Mouse (Mus musculus) CD4-positive, CD25-positive, alpha-beta regulatory T cell (primary cell): ENCODE data around the gene Plod1. TPM values are rescaled to one million over a fixed set of nuclear protein-coding genes. Genes with fewer than 3 reads are reported as not detected.

ENCODE experiments used
- polyA plus RNA-seq: library from polyadenylated mRNA; unstranded; fragments of 100-300 nt; shearing (Covaris generic); gene quantifications from one replicate; pipeline ENCODE4 v1.2.1, GENCODE M21; 2017

Gene Plod1
- 10.4 TPM for polyA plus RNA-seq

GRCm38 (mm10) chr4:147936331-147936954, at the start of gene Plod1:
Gene Plod1, minus strand, starts transcription at chr4:147936767.

GRCm38 (mm10) chr4:147985205-147986132, 48.9 kb upstream of the Plod1 start, which contains the start of gene Nppb:
Gene Nppb, plus strand, starts transcription at chr4:147985788.

DNA sequence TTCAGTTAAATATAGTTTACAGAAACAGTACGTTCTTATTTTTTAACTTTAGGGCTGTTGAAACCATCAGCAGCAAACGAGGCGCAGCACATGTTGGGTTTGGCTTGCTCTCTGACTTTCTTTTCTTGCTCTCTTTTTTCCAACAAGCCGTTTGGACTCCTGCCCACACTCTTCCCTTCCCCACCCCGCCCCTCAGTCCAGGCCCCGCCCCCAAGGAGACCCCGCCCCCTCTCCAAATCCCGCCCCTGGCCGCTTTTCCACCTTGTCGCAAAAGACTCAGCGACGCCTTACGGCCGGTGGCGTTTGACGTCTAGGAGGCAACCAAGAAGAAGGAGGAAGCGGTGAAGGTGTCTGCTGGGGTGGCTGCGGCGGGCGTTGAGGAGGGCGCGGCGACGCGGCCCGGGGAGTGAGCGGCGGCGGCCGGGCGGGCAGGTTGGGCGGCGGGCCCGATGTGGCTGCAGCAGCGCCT, 4.0 kb upstream of the Plod1 start, which contains the start of gene 2510039O18Rik:
TSS of gene 2510039O18Rik (plus strand) at position 320 of the 469 bp plus-strand sequence.

DNA sequence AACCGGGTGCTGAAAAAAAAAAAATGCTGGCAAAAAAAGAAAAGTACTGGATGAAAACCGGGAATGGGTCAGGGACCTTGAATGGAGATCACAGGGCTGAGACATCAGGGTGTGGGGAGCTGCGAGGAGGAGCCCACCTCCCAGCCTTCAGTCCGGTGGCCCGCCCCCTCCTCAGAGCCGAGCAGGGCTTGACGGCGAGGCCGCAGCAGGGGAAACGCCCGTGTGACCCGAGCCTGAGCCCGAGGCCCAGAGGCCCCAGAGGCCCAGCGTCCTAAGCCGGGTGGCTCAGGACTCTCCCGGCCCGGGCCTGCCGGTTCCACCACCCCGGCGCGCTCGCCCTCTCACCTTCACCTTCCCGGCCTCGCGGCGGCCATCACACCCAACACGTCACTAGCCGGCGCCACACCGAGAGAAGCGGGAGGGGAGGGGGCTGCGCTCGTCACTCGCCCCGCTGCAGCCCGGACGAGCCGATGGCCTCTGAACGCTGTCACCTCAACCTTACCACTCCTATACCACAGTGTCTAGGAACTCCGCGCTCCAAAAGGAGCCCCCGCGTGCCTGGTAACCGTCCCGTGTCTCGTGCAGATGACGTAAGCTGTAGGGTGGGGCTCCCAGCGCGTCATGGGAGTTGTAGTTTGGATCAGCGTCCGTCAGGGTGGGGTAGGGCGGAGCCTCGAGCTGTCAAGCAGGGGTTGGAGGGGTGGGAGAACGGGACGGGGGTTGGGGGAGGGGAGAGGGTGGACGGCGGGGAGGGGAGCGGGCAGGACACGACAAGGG, 32.1 kb downstream of the Plod1 start, which contains the start of gene Mfn2:
TSS of gene Mfn2 (minus strand) at position 392 of the 777 bp plus-strand sequence.

GRCm38 (mm10) chr4:147868450-147869031, 68.0 kb downstream of the Plod1 start, which contains the start of the genes Miip and Fv1:
Gene Miip, minus strand, starts transcription at chr4:147868816.
Gene Fv1, plus strand, starts transcription at chr4:147868979.

Other genes starting within 250 kb of the Plod1 start
- not detected for gene Zfp534, start 234.2 kb downstream of the Plod1 start, polyA plus RNA-seq
- gene Zfp984, start 127.0 kb downstream of the Plod1 start, polyA plus RNA-seq: 25.8 TPM
- 4.5 TPM for gene Zfp933, start 88.4 kb downstream of the Plod1 start, polyA plus RNA-seq
- 123 TPM for gene Miip, start 68.0 kb downstream of the Plod1 start, polyA plus RNA-seq
- 5.2 TPM for gene Fv1, start 67.8 kb downstream of the Plod1 start, polyA plus RNA-seq
- gene Mfn2, start 32.1 kb downstream of the Plod1 start, polyA plus RNA-seq: 34.6 TPM
- 114 TPM for gene 2510039O18Rik, start 4.1 kb upstream of the Plod1 start, polyA plus RNA-seq
- gene Nppb, start 49.0 kb upstream of the Plod1 start, polyA plus RNA-seq: not detected
- gene Nppa, start 64.0 kb upstream of the Plod1 start, polyA plus RNA-seq: not detected
- gene Clcn6, start 102.1 kb upstream of the Plod1 start, polyA plus RNA-seq: 7.3 TPM
- 15.8 TPM for gene Mthfr, start 102.3 kb upstream of the Plod1 start, polyA plus RNA-seq
- gene Agtrap, start 151.3 kb upstream of the Plod1 start, polyA plus RNA-seq: 18.2 TPM
- 44.4 TPM for gene Mad2l2, start 193.6 kb upstream of the Plod1 start, polyA plus RNA-seq
- gene Draxin, start 193.9 kb upstream of the Plod1 start, polyA plus RNA-seq: not detected
- 52.5 TPM for gene Fbxo6, start 215.4 kb upstream of the Plod1 start, polyA plus RNA-seq
- 2.7 TPM for gene Fbxo44, start 223.7 kb upstream of the Plod1 start, polyA plus RNA-seq
- gene Fbxo2, start 223.9 kb upstream of the Plod1 start, polyA plus RNA-seq: not detected